Mouse (Mus musculus) G1E-ER4 (cell line): ENCODE results near the gene Eif2b5. TPM values are rescaled to one million over a fixed set of nuclear protein-coding genes. Genes with fewer than 3 reads are reported as not detected.

Experiments
- GATA1 ChIP-seq: IDR thresholded peaks from one replicate; pipeline ENCODE4 v1.8.0; 2012; ENCODE audit warnings: low read length, inconsistent platforms
- polyA plus RNA-seq: library from polyadenylated mRNA; stranded (reverse); fragments of >175 nt; gene quantifications from 2 replicates; pipeline ENCODE4 v1.2.3, GENCODE M21; 2012

Eif2b5 gene
- polyA plus RNA-seq, 1 experiment, result 41.0 TPM

GRCm38 (mm10) chr16:20528779-20529178 lies 30.2 kb downstream of the Eif2b5 start:
- no peak for TF ChIP-seq GATA1

- no peak for TF ChIP-seq GATA1
Measured at GRCm38 (mm10) chr16:20529375-20529774, 30.8 kb downstream of the Eif2b5 start.

GRCm38 (mm10) chr16:20530941-20531340 lies 32.3 kb downstream of the Eif2b5 start:
- TF ChIP-seq GATA1, result no peak

- no peak for TF ChIP-seq GATA1
Measured at GRCm38 (mm10) chr16:20534617-20535295, 36.1 kb downstream of the Eif2b5 start.

- TF ChIP-seq GATA1, result no peak
Measured at GRCm38 (mm10) chr16:20535296-20536080, 36.9 kb downstream of the Eif2b5 start, which contains the start of gene Ap2m1. TSS of gene Ap2m1 (plus strand) at chr16:20535478.

- no peak for TF ChIP-seq GATA1
Measured at GRCm38 (mm10) chr16:20536081-20536665, 37.6 kb downstream of the Eif2b5 start.

GRCm38 (mm10) chr16:20537071-20537471 lies 38.5 kb downstream of the Eif2b5 start:
- TF ChIP-seq GATA1, result no peak

- TF ChIP-seq GATA1, result no peak
Measured at GRCm38 (mm10) chr16:20537601-20538320, 39.1 kb downstream of the Eif2b5 start.

- TF ChIP-seq GATA1, result no peak
Measured at GRCm38 (mm10) chr16:20539649-20540048, 41.0 kb downstream of the Eif2b5 start.

GRCm38 (mm10) chr16:20540438-20540837 lies 41.8 kb downstream of the Eif2b5 start:
- TF ChIP-seq GATA1, result no peak

- no peak for TF ChIP-seq GATA1
Measured at GRCm38 (mm10) chr16:20545696-20546095, 47.1 kb downstream of the Eif2b5 start.

- TF ChIP-seq GATA1, result no peak
Measured at GRCm38 (mm10) chr16:20547423-20547822, 48.8 kb downstream of the Eif2b5 start.

- TF ChIP-seq GATA1, result no peak
Measured at GRCm38 (mm10) chr16:20548096-20548948, 49.7 kb downstream of the Eif2b5 start, which contains the start of gene Abcf3. TSS of gene Abcf3 (plus strand) at chr16:20548577.

GRCm38 (mm10) chr16:20549161-20549560 lies 50.5 kb downstream of the Eif2b5 start:
- TF ChIP-seq GATA1, result no peak

GRCm38 (mm10) chr16:20551691-20552090 lies 53.1 kb downstream of the Eif2b5 start:
- no peak for TF ChIP-seq GATA1

- no peak for TF ChIP-seq GATA1
Measured at GRCm38 (mm10) chr16:20552594-20552993, 54.0 kb downstream of the Eif2b5 start.
